7 mouse cellular contexts compared by ENCODE assay signal in the genomic region with DNA sequence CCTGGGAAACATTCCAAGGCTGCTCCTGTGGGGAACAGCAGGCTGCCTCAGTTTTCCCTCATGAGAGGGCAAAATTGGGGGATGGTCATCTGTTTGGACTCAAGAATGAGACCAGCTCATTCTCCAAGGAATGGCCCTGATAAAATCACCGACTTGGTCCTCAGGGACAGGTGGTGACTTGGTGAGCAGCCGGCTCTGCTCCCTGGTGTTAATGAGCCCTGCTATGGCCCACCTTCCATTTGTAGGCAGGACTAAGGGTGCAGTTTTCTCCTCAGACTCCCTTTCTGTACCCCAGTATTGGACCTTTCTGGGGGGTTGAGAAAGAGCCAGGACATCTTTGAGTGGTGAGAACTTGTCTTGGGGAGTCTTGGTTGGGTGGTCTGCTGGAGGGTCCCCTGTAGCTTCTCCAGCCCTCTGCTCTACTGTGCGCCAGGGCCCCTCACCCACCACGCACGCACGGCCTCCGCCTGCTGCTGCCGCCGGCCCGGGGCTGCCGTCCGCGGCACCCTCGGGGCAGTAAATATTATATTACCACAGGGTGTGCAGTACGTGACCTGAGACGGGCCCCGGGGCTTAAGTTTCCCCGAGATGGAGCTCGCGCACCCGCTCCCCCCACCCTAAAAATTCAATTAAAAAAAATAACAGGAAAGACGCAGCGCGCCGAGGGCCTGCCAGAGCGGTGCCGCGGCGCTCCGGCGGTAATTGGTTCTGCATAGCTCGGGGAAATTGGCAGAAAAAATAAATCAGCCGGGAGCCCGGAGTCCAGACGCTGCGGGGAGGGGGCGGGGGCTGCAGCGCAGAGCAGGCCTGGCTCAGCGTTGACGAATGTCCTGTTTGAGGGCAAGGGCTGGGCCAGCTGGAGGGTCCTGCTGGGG.
DNase-seq lines count a peak whose midpoint lies in the region; ATAC-seq and TF ChIP-seq lines count a peak whose summit lies in the region.

No protein-coding gene starts in this region.

- WGBS in forebrain, embryonic 13.5 days = under 1% methylated on average over 40 of the region's 40 CpGs
- 2% methylated on average over 40 of the region's 40 CpGs for WGBS in hindbrain, embryonic 16.5 days
- WGBS in limb, embryonic 12.5 days = 4% methylated on average over 40 of the region's 40 CpGs
- under 1% methylated on average over 40 of the region's 40 CpGs for WGBS in neural tube, embryonic 14.5 days

- H3K27ac ChIP-seq in ES-E14 (ENCODE audit: insufficient read depth, low read depth, low read length, poor library complexity, severe bottlenecking) = no peak overlapping the region
- peak overlapping the region; percentile 35 for H3K27ac ChIP-seq in forebrain, embryonic 13.5 days
- peak overlapping the region; percentile 34; the same call in 1 of the 2 replicates for H3K27ac ChIP-seq in hindbrain, embryonic 16.5 days (ENCODE audit: low read depth, low read length)
- H3K27ac ChIP-seq in limb, embryonic 12.5 days = peak overlapping the region; percentile 97
- H3K27ac ChIP-seq in neural tube, embryonic 14.5 days (ENCODE audit: low read depth, low read length) = peak overlapping the region; percentile 56

- peak overlapping the region; percentile 35 to 60 for H3K4me3 ChIP-seq in ES-E14 (ENCODE audit: insufficient read depth in 1 of 2, low read depth in 1 of 2, low read length in 2 of 2, poor library complexity in 1 of 2, severe bottlenecking in 1 of 2)
- peak overlapping the region; percentile 49 for H3K4me3 ChIP-seq in forebrain, embryonic 13.5 days
- H3K4me3 ChIP-seq in hindbrain, embryonic 16.5 days (ENCODE audit: low read length) = peak overlapping the region; percentile 46
- peak overlapping the region; percentile 28 for H3K4me3 ChIP-seq in limb, embryonic 12.5 days (replicated peaks)
- peak overlapping the region; percentile 36 for H3K4me3 ChIP-seq in neural tube, embryonic 14.5 days (ENCODE audit: low read depth, low read length)

- H3K27me3 ChIP-seq in forebrain, embryonic 13.5 days = peaks cover 18% of the 10 kb centered on the region
- H3K27me3 ChIP-seq in hindbrain, embryonic 16.5 days (replicated peaks; ENCODE audit: control insufficient read depth, insufficient read depth, low read length) = 0 out of 2 replicates have a peak, but pooled peaks cover 2% of the 10 kb centered on the region
- no peaks in the 10 kb centered on the region for H3K27me3 ChIP-seq in limb, embryonic 12.5 days
- no peaks in the 10 kb centered on the region for H3K27me3 ChIP-seq in neural tube, embryonic 14.5 days (ENCODE audit: control insufficient read depth, insufficient read depth, low read length)

- peak; percentile 82 for ATAC-seq in forebrain, embryonic 13.5 days
- peak; percentile 81 for ATAC-seq in hindbrain, embryonic 16.5 days
- ATAC-seq in limb, embryonic 12.5 days (ENCODE audit: insufficient number of reproducible peaks, insufficient read depth, low FRiP score, low TSS enrichment, low read depth) = peak; percentile 85
- ATAC-seq in neural tube, embryonic 14.5 days (ENCODE audit: low read depth) = peak; percentile 83

- H3K4me1 ChIP-seq in ES-E14 (ENCODE audit: control insufficient read depth in 2 of 2, insufficient read depth in 2 of 2, low read length in 2 of 2, poor library complexity in 1 of 2) = peaks cover 0 to 2% of the 10 kb centered on the region in 2 experiments; a peak in 1 of 4 replicates
- peaks cover 14% of the 10 kb centered on the region for H3K4me1 ChIP-seq in forebrain, embryonic 13.5 days
- peaks cover 18% of the 10 kb centered on the region for H3K4me1 ChIP-seq in hindbrain, embryonic 16.5 days (ENCODE audit: control insufficient read depth, insufficient read depth, low read depth, low read length)
- H3K4me1 ChIP-seq in limb, embryonic 12.5 days (replicated peaks) = peaks cover 66% of the 10 kb centered on the region
- peaks cover 10% of the 10 kb centered on the region for H3K4me1 ChIP-seq in neural tube, embryonic 14.5 days (ENCODE audit: control insufficient read depth, insufficient read depth, low read length)

- H3K4me2 ChIP-seq in forebrain, embryonic 13.5 days = peak overlapping the region; percentile 76
- peak overlapping the region; percentile 84 for H3K4me2 ChIP-seq in hindbrain, embryonic 16.5 days (ENCODE audit: low read length)
- H3K4me2 ChIP-seq in limb, embryonic 12.5 days = peak overlapping the region; percentile 62
- H3K4me2 ChIP-seq in neural tube, embryonic 14.5 days (ENCODE audit: low read depth, low read length) = peak overlapping the region; percentile 72

- no peak overlapping the region for H3K9ac ChIP-seq in ES-E14 (ENCODE audit: insufficient read depth, low read depth, low read length, poor library complexity, severe bottlenecking)
- peak overlapping the region; percentile 61 for H3K9ac ChIP-seq in forebrain, embryonic 13.5 days
- H3K9ac ChIP-seq in hindbrain, embryonic 16.5 days (ENCODE audit: low read depth, low read length) = peak overlapping the region; percentile 62
- peak overlapping the region; percentile 32; the same call in 1 of the 2 replicates for H3K9ac ChIP-seq in limb, embryonic 12.5 days (replicated peaks)
- H3K9ac ChIP-seq in neural tube, embryonic 14.5 days (replicated peaks; ENCODE audit: low read depth, low read length) = peak overlapping the region; percentile 39; the same call in 1 of the 2 replicates

- H3K36me3 ChIP-seq in ES-E14 (ENCODE audit: control insufficient read depth, insufficient read depth, low read length, poor library complexity, severe bottlenecking) = no peaks in the 10 kb centered on the region
- H3K36me3 ChIP-seq in forebrain, embryonic 13.5 days (ENCODE audit: poor library complexity, severe bottlenecking) = no peaks in the 10 kb centered on the region
- H3K36me3 ChIP-seq in hindbrain, embryonic 16.5 days (ENCODE audit: control insufficient read depth, insufficient read depth, low read length) = no peaks in the 10 kb centered on the region
- no peaks in the 10 kb centered on the region for H3K36me3 ChIP-seq in limb, embryonic 12.5 days
- H3K36me3 ChIP-seq in neural tube, embryonic 14.5 days (ENCODE audit: control insufficient read depth, insufficient read depth, low read length) = no peaks in the 10 kb centered on the region

- in situ Hi-C loops in ES-E14 (cut with MboI; ENCODE audit: low sequenced_read_pairs in 2 of 2, unreplicated experiment in 2 of 2) = no loop called here

- no peak for DNase-seq in ES-E14 (ENCODE audit: low read depth, low spot score)
- peak; percentile 17 for DNase-seq in adrenal gland, postnatal 25 days
- DNase-seq in thymus, postnatal 0 days (ENCODE audit: low spot score) = no peak

- no peaks in the 10 kb centered on the region for H3K9me3 ChIP-seq in ES-E14 (ENCODE audit: control insufficient read depth, insufficient read depth, low read depth, low read length)
- no peaks in the 10 kb centered on the region for H3K9me3 ChIP-seq in forebrain, embryonic 13.5 days (replicated peaks)
- H3K9me3 ChIP-seq in hindbrain, embryonic 16.5 days (ENCODE audit: control insufficient read depth, low read length) = no peaks in the 10 kb centered on the region
- H3K9me3 ChIP-seq in limb, embryonic 12.5 days = no peaks in the 10 kb centered on the region
- no peaks in the 10 kb centered on the region for H3K9me3 ChIP-seq in neural tube, embryonic 14.5 days (ENCODE audit: control insufficient read depth, low read length)

TF ChIP-seq in ES-E14, 5 proteins besides CTCF, POLR2A, EP300 and RAD21:
- TF ChIP-seq ZC3H11A (IDR thresholded peaks at IDR 0.05; ENCODE audit: borderline replicate concordance, low read depth, low read length) (no peak), MAFK (IDR thresholded peaks at IDR 0.05; ENCODE audit: insufficient read depth, low read depth, low read length) (no peak), HCFC1 (IDR thresholded peaks at IDR 0.05; ENCODE audit: borderline replicate concordance, insufficient read depth, low read length) (no peak), ZNF384 (IDR thresholded peaks at IDR 0.05; ENCODE audit: low read depth, low read length) (no peak), CHD2 (IDR thresholded peaks at IDR 0.05; ENCODE audit: low read depth, low read length) (no peak)
TF ChIP-seq in ES-E14: peak in this region for 0.
